Mouse (Mus musculus) lung, embryonic 14.5 days (tissue): ENCODE results near the gene Tcf19. TPM values are rescaled to one million over a fixed set of nuclear protein-coding genes. Genes with fewer than 3 reads are reported as not detected.
A peak's percentile ranks its signal among the peaks of the same experiment; 100 is the strongest.

Experiments
- ATAC-seq: fragments of 200-750 bp; cut with Nextera tagmentation; 2 replicates; pipeline ENCODE4 v1.8.0; 2017; ENCODE audit warnings: mild to moderate bottlenecking, moderate TSS enrichment, moderate library complexity; ENCODE audit not compliant: insufficient read depth
- DNase-seq: peaks from one replicate; pipeline ENCODE4 v3.0.0-alpha.2; 2015
- H3K27ac ChIP-seq: fragments of 300-500 bp; sonication (generic); 2 replicates; pipeline ENCODE4 v1.5.1; 2014; ENCODE audit warnings: low read depth, mild to moderate bottlenecking, moderate library complexity
- H3K27me3 ChIP-seq: fragments of 300-500 bp; sonication (generic); 2 replicates; pipeline ENCODE4 v1.6.1; 2014; ENCODE audit warnings: low read length, control low read depth; ENCODE audit not compliant: insufficient read depth
- H3K36me3 ChIP-seq: fragments of 300-500 bp; sonication (generic); 2 replicates; pipeline ENCODE4 v1.6.1; 2014; ENCODE audit warnings: control low read depth; ENCODE audit not compliant: insufficient read depth
- H3K4me1 ChIP-seq: fragments of 300-500 bp; sonication (generic); 2 replicates; pipeline ENCODE4 v1.6.1; 2014; ENCODE audit warnings: antibody characterized with exemption, control low read depth; ENCODE audit not compliant: insufficient read depth
- H3K4me2 ChIP-seq: fragments of 300-500 bp; sonication (generic); 2 replicates; pipeline ENCODE4 v1.6.1; 2014; ENCODE audit warnings: mild to moderate bottlenecking
- H3K4me3 ChIP-seq: fragments of 300-500 bp; sonication (generic); 2 replicates; pipeline ENCODE4 v1.5.1; 2014; ENCODE audit warnings: low read depth, low read length
- H3K9ac ChIP-seq: fragments of 300-500 bp; sonication (generic); 2 replicates; pipeline ENCODE4 v1.6.1; 2014
- H3K9me3 ChIP-seq: fragments of 300-500 bp; sonication (generic); 2 replicates; pipeline ENCODE4 v1.6.1; 2016; ENCODE audit warnings: low read depth, low read length, control low read depth
- CTCF ChIP-seq: IDR thresholded peaks from 2 replicates; pipeline ENCODE4 v1.5.1; 2016; ENCODE audit warnings: antibody characterized with exemption, low read depth
- WGBS: fragments of 180-500 bp; shearing (Covaris S2); extraction: QIAGEN DNeasy Blood & Tissue Kit; methylation state at CpG from one replicate; pipeline ENCODE4 v1.1.7; 2014; 5-methylcytosine and 5-hydroxymethylcytosine counted together
- polyA plus RNA-seq: library from polyadenylated mRNA; unstranded; fragments of >200 nt; fragmentation: Nextera tagmentation; extraction: Ambion mirVana; gene quantifications from 2 replicates; pipeline ENCODE4 v1.2.1, GENCODE M21; 2014

Gene Tcf19
- polyA plus RNA-seq, 1 experiment from 2014 or later, result 83.9 TPM

- Histone ChIP-seq H3K4me2 (no peak within 1 kb of the TSS), H3K4me1 (no peaks in the 10 kb centered on the region), H3K27me3 (no peaks in the 10 kb centered on the region), H3K36me3 (no peaks in the 10 kb centered on the region), H3K9me3 (no peaks in the 10 kb centered on the region), H3K9ac (no peak within 1 kb of the TSS), H3K27ac (no peak within 1 kb of the TSS), H3K4me3 (no peak within 1 kb of the TSS)
- no peak for ATAC-seq
- 73% methylated on average over 10 of the region's 10 CpGs for WGBS
- TF ChIP-seq CTCF, result no peak
- no peak for DNase-seq
Observed at GRCm38 (mm10) chr17:35551881-35552414, 35.3 kb upstream of the Tcf19 start, which contains the start of gene Cdsn. Gene Cdsn, plus strand, starts transcription at chr17:35552128.

GRCm38 (mm10) chr17:35550871-35551270 lies 34.2 kb upstream of the Tcf19 start:
- ATAC-seq, result no peak
- Histone ChIP-seq H3K27ac (no peak overlapping the region), H3K4me2 (no peak overlapping the region), H3K4me1 (no peaks in the 10 kb centered on the region), H3K27me3 (no peaks in the 10 kb centered on the region), H3K4me3 (no peak overlapping the region), H3K36me3 (no peaks in the 10 kb centered on the region), H3K9me3 (no peaks in the 10 kb centered on the region), H3K9ac (no peak overlapping the region)
- 50% methylated on average over 8 of the region's 8 CpGs for WGBS
- TF ChIP-seq CTCF, result no peak
- DNase-seq, result no peak

GRCm38 (mm10) chr17:35550143-35550494 lies 33.5 kb upstream of the Tcf19 start:
- Histone ChIP-seq H3K36me3 (no peaks in the 10 kb centered on the region), H3K9me3 (no peaks in the 10 kb centered on the region), H3K27me3 (no peaks in the 10 kb centered on the region), H3K4me3 (no peak overlapping the region), H3K27ac (peak overlapping the region; percentile 91), H3K9ac (no peak overlapping the region), H3K4me1 (no peaks in the 10 kb centered on the region), H3K4me2 (peak overlapping the region; percentile 21)
- ATAC-seq, result no peak
- 88% methylated on average over 4 of the region's 4 CpGs for WGBS
- TF ChIP-seq CTCF, result peak; percentile 25; the same call in 1 of the 2 replicates
- DNase-seq, result no peak

GRCm38 (mm10) chr17:35549437-35550142 lies 33.0 kb upstream of the Tcf19 start:
- H3K36me3 ChIP-seq, result no peaks in the 10 kb centered on the region
- no peaks in the 10 kb centered on the region for H3K9me3 ChIP-seq
- 25% methylated on average over 15 of the region's 15 CpGs for WGBS
- no peaks in the 10 kb centered on the region for H3K4me1 ChIP-seq
- H3K27me3 ChIP-seq, result no peaks in the 10 kb centered on the region
- peak; percentile 77 for DNase-seq
- TF ChIP-seq CTCF, result no peak
- H3K9ac ChIP-seq, result peak overlapping the region; percentile 3
- no peak overlapping the region for H3K4me3 ChIP-seq
- peak overlapping the region; percentile 21 for H3K4me2 ChIP-seq
- peak overlapping the region; percentile 91 for H3K27ac ChIP-seq
- peak; percentile 84 for ATAC-seq

- Histone ChIP-seq H3K36me3 (no peaks in the 10 kb centered on the region), H3K27me3 (no peaks in the 10 kb centered on the region), H3K4me1 (no peaks in the 10 kb centered on the region), H3K27ac (0 out of 2 replicates have a peak overlapping the region, but pooled peaks have one; percentile 61), H3K9ac (no peak overlapping the region), H3K9me3 (no peaks in the 10 kb centered on the region), H3K4me3 (no peak overlapping the region), H3K4me2 (no peak overlapping the region)
- TF ChIP-seq CTCF, result no peak
- no peak for ATAC-seq
- 19% methylated on average over 5 of the region's 5 CpGs for WGBS
- no peak for DNase-seq
Observed at GRCm38 (mm10) chr17:35548636-35549035, 32.0 kb upstream of the Tcf19 start.

- Histone ChIP-seq H3K27me3 (no peaks in the 10 kb centered on the region), H3K9me3 (no peaks in the 10 kb centered on the region), H3K36me3 (no peaks in the 10 kb centered on the region), H3K4me2 (no peak overlapping the region), H3K27ac (no peak overlapping the region), H3K9ac (no peak overlapping the region), H3K4me3 (no peak overlapping the region), H3K4me1 (no peaks in the 10 kb centered on the region)
- no peak for ATAC-seq
- WGBS, result 65% methylated on average over 2 of the region's 2 CpGs
- TF ChIP-seq CTCF, result no peak
- no peak for DNase-seq
Observed at GRCm38 (mm10) chr17:35547465-35547864, 30.8 kb upstream of the Tcf19 start.

GRCm38 (mm10) chr17:35544680-35545079 lies 28.1 kb upstream of the Tcf19 start:
- H3K4me3 ChIP-seq, result no peak overlapping the region
- H3K4me2 ChIP-seq, result no peak overlapping the region
- ATAC-seq (no peak), DNase-seq (peak; percentile 77)
- H3K27me3 ChIP-seq, result no peaks in the 10 kb centered on the region
- no peaks in the 10 kb centered on the region for H3K36me3 ChIP-seq
- no peak overlapping the region for H3K27ac ChIP-seq
- H3K4me1 ChIP-seq, result no peaks in the 10 kb centered on the region
- 34% methylated on average over 6 of the region's 6 CpGs for WGBS
- peak; percentile 80 for TF ChIP-seq CTCF
- no peak overlapping the region for H3K9ac ChIP-seq
- no peaks in the 10 kb centered on the region for H3K9me3 ChIP-seq
